Mouse (Mus musculus) megakaryocyte, embryonic 14.5 days (primary cell): Measurements from ENCODE around the gene Kcnt1.

Experiments used
- FLI1 ChIP-seq: IDR thresholded peaks from 2 replicates; pipeline ENCODE4 v1.6.1; 2012; ENCODE audit warnings: low read length, inconsistent platforms, mixed read lengths
- GATA1 ChIP-seq: IDR thresholded peaks from 3 replicates; pipeline ENCODE4 v1.6.1; 2012; ENCODE audit warnings: mixed read lengths, low read length, inconsistent platforms, borderline replicate concordance

DNA sequence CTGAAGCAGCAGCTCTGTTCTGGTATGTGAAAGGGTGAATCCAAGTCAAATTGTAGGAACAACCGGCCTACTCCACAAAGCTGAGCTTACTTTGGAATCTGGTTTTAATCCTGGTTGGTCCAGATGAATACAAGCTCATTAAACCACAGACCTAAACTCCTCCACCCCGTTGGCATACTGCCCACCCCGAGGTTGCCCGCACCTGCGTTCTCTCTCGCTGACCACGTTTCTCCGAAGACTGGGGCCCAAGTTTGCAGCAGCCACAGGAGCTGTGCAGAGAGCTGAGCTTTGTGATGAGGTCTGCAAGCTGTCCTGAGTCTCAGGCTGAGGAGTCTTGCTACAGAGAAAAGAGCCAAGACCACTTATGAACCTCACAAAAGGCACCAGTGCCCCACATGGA is 17.0 kb upstream of the Kcnt1 start:
- TF ChIP-seq GATA1 = no peak
- TF ChIP-seq FLI1 = no peak
